Mouse (Mus musculus): ENCODE measurements around the gene As3mt.

GRCm38 (mm10) chr19:46761971-46762290 lies 54.7 kb downstream of the As3mt start:
- no peak for TF ChIP-seq CTCF (IDR thresholded peaks at IDR 0.05; ENCODE audit: control insufficient read depth, insufficient read depth, low read length)
- TF ChIP-seq POLR2A (IDR thresholded peaks at IDR 0.05; ENCODE audit: borderline replicate concordance, control insufficient read depth, low read depth, low read length) = no peak
